Mouse (Mus musculus): ENCODE data around the gene Ppp2r5e.

DNA sequence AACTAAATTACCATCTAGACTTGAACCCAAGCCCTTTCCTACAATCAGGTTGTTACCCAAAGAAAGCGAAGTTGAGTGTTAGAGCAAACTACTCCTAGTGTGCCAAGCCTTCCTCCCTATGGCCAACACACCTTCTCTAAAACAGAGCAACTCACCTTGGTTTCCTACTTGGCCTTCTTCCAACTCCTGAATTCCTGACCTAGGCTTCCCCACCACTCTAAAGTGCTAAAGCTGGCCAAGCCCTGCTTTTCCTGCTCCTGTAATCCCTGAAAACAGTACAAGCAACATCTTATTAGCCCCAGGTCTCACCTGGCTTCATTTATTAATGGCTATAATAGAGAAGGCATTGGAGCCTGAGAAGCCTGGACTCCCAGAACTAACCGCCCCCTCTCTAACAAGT is 17.0 kb downstream of the Ppp2r5e start:
- TF ChIP-seq POLR2A (IDR thresholded peaks at IDR 0.05; ENCODE audit: extremely low read depth, insufficient read depth, low read length) (no peak), CTCF (IDR thresholded peaks at IDR 0.05; ENCODE audit: low read depth, low read length) (no peak)

Measured in liver, adult 2 months (tissue).